Mouse (Mus musculus): Measurements from ENCODE around the gene Ttll2. TPM values are rescaled to one million over a fixed set of nuclear protein-coding genes. Genes with fewer than 3 reads are reported as not detected.
"Not testable (repeated sequence)": the region's sequence is repeated elsewhere in the genome, so short reads cannot be mapped to it uniquely, and the experiment has no call there.

Ttll2 gene
- polyA plus RNA-seq (2016; fragmentation: Nextera tagmentation; extraction: Ambion mirVana): not detected in 2 replicates

DNA sequence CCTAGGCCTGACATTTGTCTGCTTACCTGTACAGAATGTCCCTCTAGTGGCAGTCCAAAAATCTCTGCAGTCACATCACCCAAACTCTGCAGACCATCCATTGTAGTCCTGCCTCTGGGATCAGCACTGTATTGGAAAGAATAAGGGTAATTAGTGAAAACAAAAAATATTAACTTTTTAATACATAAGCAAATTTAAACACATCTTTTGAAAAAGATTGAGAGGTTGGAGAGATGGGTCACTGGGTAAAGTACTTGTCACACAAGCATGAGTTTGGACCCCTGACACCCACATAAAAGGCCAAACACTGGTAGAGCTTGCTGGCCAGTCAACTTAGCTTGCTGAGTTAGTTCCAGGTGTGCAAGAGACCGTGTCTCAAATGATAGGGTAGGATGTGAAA lies at the start of gene Ttll2:
Gene Ttll2 (minus strand): TSS at position 101 of the 400 bp plus-strand sequence.
- H3K9me3 ChIP-seq; H3K36me3 ChIP-seq; H3K27ac ChIP-seq; H3K4me3 ChIP-seq; H3K27me3 ChIP-seq (ENCODE audit: insufficient read depth, poor library complexity, severe bottlenecking); DNase-seq (ENCODE audit: low spot score); H3K4me1 ChIP-seq (replicated peaks): not testable (repeated sequence)
- 85% methylated on average over 1 of the region's 1 CpGs for WGBS

DNA sequence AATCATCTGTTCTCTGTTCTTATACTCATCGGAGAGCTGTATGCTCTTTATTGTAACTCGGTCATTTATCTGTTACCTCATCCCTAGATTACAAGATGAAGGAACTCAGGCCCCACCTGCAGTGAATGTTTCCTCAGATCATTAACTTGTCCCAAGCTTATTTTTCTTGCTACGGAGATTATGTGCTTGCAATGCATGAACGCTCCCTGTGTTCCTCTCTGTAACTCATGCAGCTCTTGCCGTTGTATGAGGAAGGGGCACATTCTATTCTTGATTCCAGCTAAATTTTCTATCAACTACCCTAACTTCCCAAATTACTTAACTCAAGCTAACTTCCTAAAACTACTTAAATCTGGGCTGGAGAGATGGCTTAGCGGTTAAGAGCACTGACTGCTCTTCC lies 47.3 kb upstream of the Ttll2 start:
- 78% methylated on average over 6 of the region's 6 CpGs for WGBS
- not testable (repeated sequence) for H3K9me3 ChIP-seq

DNA sequence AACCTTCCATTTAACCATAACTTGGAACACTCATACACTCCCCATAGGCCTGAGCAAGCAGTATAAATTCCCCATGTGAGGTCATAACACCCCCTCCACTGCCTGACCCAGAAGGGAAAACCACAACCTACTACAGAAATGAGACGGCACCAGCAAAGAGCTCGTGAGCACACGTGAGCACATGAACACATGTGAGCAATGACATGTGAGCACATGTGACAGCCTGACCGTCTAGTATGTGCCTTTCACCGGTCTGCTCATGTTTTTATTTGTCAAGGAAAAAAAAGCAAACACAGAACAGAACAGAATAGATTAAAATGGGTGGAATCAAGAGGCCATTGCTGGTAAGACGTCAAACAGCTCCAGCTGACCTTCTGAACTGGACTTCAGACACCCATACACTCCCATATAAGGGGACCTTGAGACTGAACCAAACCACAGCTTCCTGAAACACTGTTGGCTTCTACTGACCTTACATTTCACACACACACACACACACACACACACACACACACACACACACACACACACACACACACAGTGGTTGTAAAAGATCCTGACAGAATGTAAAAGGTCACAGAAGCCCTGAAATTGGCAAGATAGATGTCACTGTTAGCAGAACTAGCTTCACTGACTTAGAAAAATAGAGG lies 45.8 kb upstream of the Ttll2 start:
- not testable (repeated sequence) for H3K9me3 ChIP-seq; H3K36me3 ChIP-seq; DNase-seq (ENCODE audit: low spot score); H3K4me3 ChIP-seq; H3K27me3 ChIP-seq (ENCODE audit: insufficient read depth, poor library complexity, severe bottlenecking); H3K27ac ChIP-seq; H3K4me1 ChIP-seq (replicated peaks)
- 83% methylated on average over 6 of the region's 6 CpGs for WGBS

More for the DNA sequence above, 47.3 kb upstream of the Ttll2 start:
- H3K27me3 ChIP-seq (ENCODE audit: insufficient read depth, poor library complexity, severe bottlenecking); H3K4me1 ChIP-seq (replicated peaks); H3K36me3 ChIP-seq; H3K4me3 ChIP-seq; H3K27ac ChIP-seq; DNase-seq (ENCODE audit: low spot score): not testable (repeated sequence)

DNA sequence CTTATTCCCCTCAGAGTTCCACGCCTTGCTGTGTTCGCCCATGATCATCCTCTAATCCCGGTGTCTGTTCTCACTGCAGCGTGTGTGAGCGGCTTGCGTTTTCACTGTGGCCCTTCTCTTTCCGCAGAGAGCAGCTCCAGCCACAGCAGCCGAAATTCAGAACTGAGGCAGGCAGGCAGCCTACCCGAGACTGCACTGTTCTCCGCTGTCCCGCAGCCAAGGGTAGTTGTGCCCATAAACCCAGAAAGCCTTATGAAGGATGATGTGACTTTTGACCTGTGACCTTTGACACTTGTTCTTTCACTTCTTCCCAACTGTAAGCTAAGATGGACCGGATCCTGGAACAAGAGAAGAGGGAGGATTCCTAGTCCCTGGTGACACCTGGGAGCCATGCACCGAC lies 44.6 kb upstream of the Ttll2 start:
- H3K27me3 ChIP-seq (ENCODE audit: insufficient read depth, poor library complexity, severe bottlenecking); H3K4me1 ChIP-seq (replicated peaks); H3K9me3 ChIP-seq; H3K27ac ChIP-seq; DNase-seq (ENCODE audit: low spot score); H3K36me3 ChIP-seq; H3K4me3 ChIP-seq: not testable (repeated sequence)
- 87% methylated on average over 13 of the region's 13 CpGs for WGBS

DNA sequence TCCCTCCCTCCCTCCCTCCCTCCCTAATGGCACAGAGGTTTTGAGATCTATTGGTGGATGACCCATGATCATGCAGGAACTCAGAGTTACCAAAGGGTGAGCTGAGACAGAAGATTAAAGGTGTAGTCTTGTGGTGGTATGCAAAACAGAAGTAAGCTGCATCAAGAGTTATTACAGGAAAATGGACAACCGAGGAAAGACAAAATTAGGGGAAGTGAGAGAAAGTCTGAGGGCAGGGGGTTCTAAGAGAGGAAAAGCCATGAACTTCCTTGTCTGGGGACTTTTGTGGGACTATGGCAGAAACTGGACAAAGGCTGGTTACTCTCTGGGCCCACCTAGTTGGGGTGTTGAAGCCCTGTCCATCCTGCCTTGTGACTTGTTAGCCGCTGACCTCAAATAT lies 43.8 kb upstream of the Ttll2 start:
- not testable (repeated sequence) for H3K27ac ChIP-seq; H3K36me3 ChIP-seq; H3K4me1 ChIP-seq (replicated peaks); H3K9me3 ChIP-seq; H3K4me3 ChIP-seq; H3K27me3 ChIP-seq (ENCODE audit: insufficient read depth, poor library complexity, severe bottlenecking); DNase-seq (ENCODE audit: low spot score)
- no CpG with 5 or more reads among the region's 2 CpGs for WGBS

DNA sequence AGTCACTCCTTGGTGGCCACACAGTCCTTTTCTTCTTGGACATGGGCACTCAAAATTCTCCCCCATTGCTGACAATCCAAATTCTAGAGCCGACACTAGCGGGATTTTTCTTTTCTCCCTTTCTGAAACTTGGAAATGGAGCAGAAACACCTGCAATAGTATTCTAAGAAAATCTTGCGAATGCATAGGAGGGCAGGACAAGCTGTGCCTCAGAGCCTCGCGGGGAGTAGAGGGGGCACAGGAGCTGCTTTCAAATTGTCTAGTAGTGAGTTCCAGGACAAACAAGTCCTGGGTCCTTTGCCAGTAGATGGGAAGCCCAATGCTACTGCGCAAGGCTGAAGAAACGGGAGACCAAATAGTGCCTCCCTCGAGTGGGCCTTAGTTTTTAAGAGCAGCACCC lies 43.2 kb upstream of the Ttll2 start:
- not testable (repeated sequence) for H3K9me3 ChIP-seq; H3K36me3 ChIP-seq; H3K27me3 ChIP-seq (ENCODE audit: insufficient read depth, poor library complexity, severe bottlenecking); H3K27ac ChIP-seq; DNase-seq (ENCODE audit: low spot score); H3K4me1 ChIP-seq (replicated peaks); H3K4me3 ChIP-seq
- WGBS: 90% methylated on average over 8 of the region's 8 CpGs

DNA sequence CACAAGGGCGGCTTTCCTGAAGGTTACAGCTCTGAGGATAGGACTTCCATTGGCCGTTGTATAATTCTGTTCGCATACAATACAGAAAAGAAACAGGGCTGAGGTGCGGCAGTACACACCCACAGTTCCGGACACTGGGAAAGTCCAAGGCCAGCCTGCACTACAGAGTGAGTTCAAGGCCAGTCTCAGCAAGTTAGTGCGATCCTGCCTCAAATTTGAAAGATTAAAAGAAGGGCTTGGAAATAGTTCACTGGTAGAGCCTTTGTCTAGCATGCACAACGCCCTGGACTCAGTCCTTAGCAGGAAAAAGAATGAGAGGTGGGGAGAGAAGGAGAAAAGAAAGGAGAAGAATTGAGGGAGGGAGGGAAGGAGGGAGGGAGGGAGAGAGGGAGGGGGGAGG lies 42.6 kb upstream of the Ttll2 start:
- not testable (repeated sequence) for DNase-seq (ENCODE audit: low spot score); H3K36me3 ChIP-seq; H3K27me3 ChIP-seq (ENCODE audit: insufficient read depth, poor library complexity, severe bottlenecking); H3K4me1 ChIP-seq (replicated peaks); H3K4me3 ChIP-seq; H3K27ac ChIP-seq; H3K9me3 ChIP-seq
- 85% methylated on average over 7 of the region's 7 CpGs for WGBS

DNA sequence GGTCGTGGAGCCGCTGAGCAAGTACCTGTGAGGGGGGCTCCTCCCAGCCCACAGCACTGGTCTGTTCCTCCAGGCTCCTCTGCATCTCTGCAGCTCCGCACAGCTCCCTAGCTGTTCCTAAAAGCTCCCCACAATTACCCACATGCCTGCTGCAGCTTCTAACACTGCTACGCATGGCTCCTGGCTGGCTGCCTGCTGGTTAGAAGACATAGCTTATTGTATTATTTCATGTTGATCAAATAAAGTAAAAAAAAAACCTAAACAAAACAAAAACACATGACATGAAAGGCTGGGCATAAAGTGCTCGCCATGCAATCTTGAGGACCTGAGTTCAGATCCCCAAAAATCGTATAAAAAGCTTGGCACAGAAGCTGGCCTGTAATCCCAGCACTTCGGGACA lies 37.4 kb upstream of the Ttll2 start:
- H3K9me3 ChIP-seq; H3K36me3 ChIP-seq; H3K27me3 ChIP-seq (ENCODE audit: insufficient read depth, poor library complexity, severe bottlenecking); H3K27ac ChIP-seq; H3K4me1 ChIP-seq (replicated peaks); DNase-seq (ENCODE audit: low spot score); H3K4me3 ChIP-seq: not testable (repeated sequence)
- WGBS: 84% methylated on average over 7 of the region's 7 CpGs

DNA sequence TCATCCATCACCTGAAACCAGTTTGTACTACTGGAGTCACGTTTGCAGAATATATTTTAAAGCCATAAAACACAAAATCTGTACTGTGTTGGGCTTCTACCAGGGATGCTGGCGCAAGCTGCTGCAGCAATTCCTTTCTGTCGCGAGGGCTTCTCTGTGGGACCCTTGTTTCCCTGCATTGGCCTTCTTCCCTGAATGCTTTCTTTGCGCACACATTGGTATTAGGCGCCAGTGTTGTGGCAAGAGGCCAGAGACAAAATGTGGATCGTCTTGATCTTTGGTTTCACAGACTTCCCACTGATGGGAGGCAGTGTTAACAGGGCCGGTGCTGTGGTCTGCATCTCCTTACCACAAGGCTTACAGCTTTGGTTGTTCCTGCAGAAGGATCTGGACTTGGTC lies 36.5 kb upstream of the Ttll2 start:
- H3K36me3 ChIP-seq; H3K27ac ChIP-seq; H3K4me3 ChIP-seq; H3K9me3 ChIP-seq; H3K4me1 ChIP-seq (replicated peaks); H3K27me3 ChIP-seq (ENCODE audit: insufficient read depth, poor library complexity, severe bottlenecking); DNase-seq (ENCODE audit: low spot score): not testable (repeated sequence)
- WGBS: 82% methylated on average over 8 of the region's 8 CpGs

DNA sequence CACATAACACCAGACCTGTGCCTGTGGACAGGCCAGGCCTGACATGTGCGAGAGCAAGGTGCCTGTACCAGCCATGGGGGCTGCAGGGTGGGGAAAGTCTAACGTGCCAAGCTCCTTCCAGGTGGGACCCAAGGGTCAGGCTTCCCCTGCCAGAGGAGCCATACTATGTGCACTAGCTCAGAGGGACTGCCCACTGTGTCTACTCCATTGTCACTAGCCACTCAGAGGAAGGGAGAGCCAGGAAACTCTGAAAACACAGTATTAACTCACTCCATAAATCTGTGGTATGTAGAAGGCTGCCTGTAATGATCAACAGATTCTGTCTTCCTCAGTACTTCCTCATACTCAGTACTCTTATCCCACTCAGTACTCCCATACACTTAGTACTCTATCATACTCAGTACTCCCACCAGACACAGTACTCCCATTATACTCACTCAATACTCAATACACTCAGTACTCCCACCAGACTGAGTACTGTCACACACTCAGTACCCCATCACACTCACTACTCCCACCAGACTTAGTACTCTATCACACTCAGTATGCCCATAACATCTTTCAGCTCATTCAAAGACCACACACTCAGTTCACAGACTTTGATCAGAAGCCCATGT lies 36.0 kb upstream of the Ttll2 start:
- no CpG with 5 or more reads among the region's 2 CpGs for WGBS
- H3K36me3 ChIP-seq; H3K4me1 ChIP-seq (replicated peaks); H3K27me3 ChIP-seq (ENCODE audit: insufficient read depth, poor library complexity, severe bottlenecking); DNase-seq (ENCODE audit: low spot score); H3K4me3 ChIP-seq; H3K27ac ChIP-seq; H3K9me3 ChIP-seq: not testable (repeated sequence)

DNA sequence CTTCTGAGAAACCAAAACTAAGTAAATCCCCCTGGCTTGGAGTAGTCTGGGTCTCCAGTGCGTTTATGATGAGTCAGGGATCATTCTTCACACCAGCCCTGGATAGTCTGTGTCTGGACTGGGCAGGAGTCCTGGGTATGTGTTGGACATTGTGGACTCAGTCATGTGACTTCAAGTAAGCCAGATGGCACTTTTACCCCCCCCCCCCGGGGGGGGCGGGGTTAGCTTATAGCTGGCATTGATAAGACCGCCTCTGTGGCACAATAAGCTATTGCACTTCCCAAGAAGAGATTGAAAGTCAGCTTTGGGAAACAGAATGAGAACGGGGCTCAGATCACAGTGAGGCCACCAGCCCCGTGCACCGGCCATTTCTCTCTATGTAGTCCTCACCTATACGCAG lies 33.5 kb upstream of the Ttll2 start:
- not testable (repeated sequence) for H3K9me3 ChIP-seq; H3K4me3 ChIP-seq; H3K36me3 ChIP-seq; H3K27me3 ChIP-seq (ENCODE audit: insufficient read depth, poor library complexity, severe bottlenecking); H3K4me1 ChIP-seq (replicated peaks); H3K27ac ChIP-seq
- WGBS: 76% methylated on average over 8 of the region's 8 CpGs
- DNase-seq (ENCODE audit: low spot score): peak; percentile 2

DNA sequence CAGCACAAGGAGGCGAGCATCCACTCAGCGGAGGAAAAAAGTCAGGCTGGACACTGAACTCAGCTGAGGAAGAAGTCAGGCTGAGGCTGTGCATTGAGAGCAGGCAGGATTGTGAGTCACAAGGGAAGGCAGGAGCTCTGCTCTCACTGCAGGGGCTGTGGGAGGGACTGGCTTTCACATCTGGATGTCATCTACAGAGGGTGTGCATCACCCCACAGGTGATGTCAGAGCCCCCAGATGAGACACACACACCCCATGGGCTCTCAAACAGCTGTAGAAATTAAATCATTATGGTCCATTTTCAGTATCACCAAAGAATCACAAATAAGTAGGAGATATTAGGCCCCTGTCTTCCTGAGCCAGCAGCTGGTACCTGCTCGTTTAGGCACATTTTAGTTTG lies 32.9 kb upstream of the Ttll2 start, which contains the start of gene Unc93a2:
Gene Unc93a2 (minus strand): TSS at position 101 of the 400 bp plus-strand sequence.
- H3K27ac ChIP-seq; H3K4me3 ChIP-seq; H3K27me3 ChIP-seq (ENCODE audit: insufficient read depth, poor library complexity, severe bottlenecking); H3K9me3 ChIP-seq; H3K4me1 ChIP-seq (replicated peaks); H3K36me3 ChIP-seq; DNase-seq (ENCODE audit: low spot score): not testable (repeated sequence)
- 78% methylated on average over 3 of the region's 3 CpGs for WGBS

DNA sequence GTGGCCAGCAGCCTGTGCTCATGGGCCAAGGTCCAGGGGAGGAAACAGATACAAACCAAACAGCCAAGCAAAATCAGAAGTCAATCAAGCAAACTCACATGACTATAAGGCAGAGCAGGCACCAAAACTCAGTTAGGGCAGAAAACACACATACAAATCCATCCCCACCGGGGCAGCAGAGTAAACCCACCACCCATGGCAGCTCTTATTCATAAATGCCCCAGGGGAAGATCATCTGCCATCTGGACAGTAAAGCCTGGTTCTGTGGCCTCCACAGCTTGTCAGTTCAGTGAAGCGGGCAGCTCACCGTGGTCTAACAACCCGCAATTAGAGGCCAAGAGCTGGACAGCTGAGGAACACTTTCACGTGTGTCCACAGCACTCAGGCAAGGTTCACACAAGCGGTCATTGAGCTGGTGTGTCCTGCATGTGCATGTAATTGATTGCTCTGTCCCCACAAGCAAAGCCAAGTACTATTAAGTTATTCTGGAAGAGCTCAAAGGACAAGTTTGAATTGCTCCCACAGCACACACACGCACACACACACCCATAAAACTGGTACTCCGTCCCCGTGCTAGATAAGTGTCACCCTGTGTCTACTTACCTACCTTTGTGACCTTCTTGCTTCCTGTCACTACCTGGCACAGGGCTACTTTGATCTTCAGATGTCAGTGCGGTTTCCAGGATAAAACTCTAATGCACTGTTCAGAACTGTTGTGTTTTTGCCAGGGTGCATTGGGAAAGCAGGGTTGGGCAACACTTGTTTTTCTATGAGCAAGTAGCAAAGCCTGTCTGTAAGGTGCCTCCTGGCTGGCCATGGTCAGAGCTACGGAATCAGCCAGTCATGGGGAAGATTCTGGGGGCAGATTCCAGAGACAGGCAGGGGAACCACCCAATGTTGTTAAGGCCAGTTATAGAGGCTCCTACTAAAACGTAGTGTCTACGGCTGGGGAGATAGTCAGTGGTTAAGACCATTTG lies 31.0 kb upstream of the Ttll2 start:
- not testable (repeated sequence) for H3K4me1 ChIP-seq (replicated peaks); H3K36me3 ChIP-seq; H3K9me3 ChIP-seq; DNase-seq (ENCODE audit: low spot score); H3K4me3 ChIP-seq; H3K27me3 ChIP-seq (ENCODE audit: insufficient read depth, poor library complexity, severe bottlenecking); H3K27ac ChIP-seq
- 78% methylated on average over 12 of the region's 13 CpGs for WGBS

Measured in hindbrain, embryonic 10.5 days (tissue).